Mouse (Mus musculus) brain, embryonic 14.5 days (tissue): Measurements from ENCODE around the gene Plxna2. TPM values are rescaled to one million over a fixed set of nuclear protein-coding genes. Genes with fewer than 3 reads are reported as not detected.

Source experiments
- DNase-seq: peaks from one replicate; pipeline ENCODE4 v3.0.0-alpha.2; 2011; ENCODE audit warnings: low read depth
- CTCF ChIP-seq: fragments of 200-500 bp; IDR thresholded peaks from 2 replicates; pipeline ENCODE4 v1.5.1; 2012; ENCODE audit warnings: inconsistent platforms, mild to moderate bottlenecking, moderate library complexity, borderline replicate concordance; ENCODE audit not compliant: insufficient read depth, insufficient read length; ENCODE audit errors: extremely low read depth
- POLR2A ChIP-seq: fragments of 200-500 bp; IDR thresholded peaks from 2 replicates; pipeline ENCODE4 v1.6.1; 2012; ENCODE audit warnings: mild to moderate bottlenecking, inconsistent platforms, borderline replicate concordance; ENCODE audit not compliant: poor library complexity, insufficient read depth, insufficient read length, severe bottlenecking; ENCODE audit errors: extremely low read depth
- polyA plus RNA-seq: library from polyadenylated mRNA; depleted of rRNA; stranded (reverse); fragments of >200 nt; gene quantifications from 2 replicates; pipeline ENCODE4 v1.2.3, GENCODE M21; 2012

Gene Plxna2
- polyA plus RNA-seq, 1 experiment = 60.3 TPM

DNA sequence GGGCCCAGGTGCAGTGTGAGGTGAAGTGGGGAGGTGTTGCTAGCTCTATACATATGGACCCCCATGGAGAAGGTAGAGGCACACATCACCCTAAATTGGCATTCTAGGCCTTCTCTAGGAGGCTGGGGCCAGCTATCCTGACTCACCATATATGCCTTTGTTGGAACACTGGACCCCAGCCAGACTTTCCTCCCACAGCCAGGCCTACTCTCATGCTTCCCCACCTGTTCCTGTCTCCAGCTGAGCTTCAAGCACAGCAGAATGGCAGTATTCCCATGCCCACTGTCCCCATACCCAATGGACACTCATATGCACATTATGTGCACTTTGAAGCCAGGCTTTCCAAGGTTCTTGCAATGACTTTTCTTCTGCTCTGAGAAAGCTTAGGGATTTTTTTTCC lies 64.0 kb downstream of the Plxna2 start:
- TF ChIP-seq CTCF (no peak), POLR2A (no peak)
- peak; percentile 50 for DNase-seq

DNA sequence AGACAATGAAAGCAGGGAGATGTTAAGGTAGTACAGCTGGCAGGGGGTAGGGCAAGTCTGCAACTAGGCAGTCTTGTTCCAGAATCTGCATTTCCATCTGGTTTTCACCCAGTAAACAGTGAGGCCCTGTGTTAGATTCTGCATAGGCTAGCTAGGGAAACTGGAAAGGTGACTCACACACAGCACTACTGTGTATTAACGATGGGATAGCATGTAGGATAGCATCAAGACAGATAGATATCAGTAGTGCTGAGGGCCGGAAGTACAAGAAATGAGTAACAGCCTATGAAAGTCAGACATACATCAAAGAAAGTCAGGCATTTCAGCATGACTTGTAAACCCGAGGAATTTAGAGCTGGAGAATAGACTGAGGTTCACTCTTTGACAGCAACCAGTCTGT lies 65.1 kb downstream of the Plxna2 start:
- TF ChIP-seq CTCF (no peak), POLR2A (no peak)
- no peak for DNase-seq

DNA sequence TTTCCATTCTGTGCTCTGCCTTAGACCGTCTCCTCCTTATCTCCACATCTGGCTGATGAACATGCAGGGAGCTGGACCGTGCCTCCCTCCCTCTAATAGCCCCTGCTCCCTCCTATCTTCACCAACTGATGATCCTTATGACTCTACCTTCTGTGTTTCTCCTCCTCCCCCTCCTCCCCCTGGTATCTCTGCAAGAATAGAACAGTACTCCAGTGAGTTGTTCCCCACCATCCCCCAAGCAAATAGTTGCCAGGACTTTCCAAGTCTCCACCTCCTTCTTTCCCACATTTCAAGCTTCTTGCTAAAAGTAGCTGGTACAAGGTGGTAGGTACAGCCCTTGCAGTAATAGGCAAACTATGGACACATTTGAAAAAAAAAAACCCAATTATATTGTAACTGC lies 67.9 kb downstream of the Plxna2 start:
- DNase-seq = no peak
- no peak for TF ChIP-seq CTCF

DNA sequence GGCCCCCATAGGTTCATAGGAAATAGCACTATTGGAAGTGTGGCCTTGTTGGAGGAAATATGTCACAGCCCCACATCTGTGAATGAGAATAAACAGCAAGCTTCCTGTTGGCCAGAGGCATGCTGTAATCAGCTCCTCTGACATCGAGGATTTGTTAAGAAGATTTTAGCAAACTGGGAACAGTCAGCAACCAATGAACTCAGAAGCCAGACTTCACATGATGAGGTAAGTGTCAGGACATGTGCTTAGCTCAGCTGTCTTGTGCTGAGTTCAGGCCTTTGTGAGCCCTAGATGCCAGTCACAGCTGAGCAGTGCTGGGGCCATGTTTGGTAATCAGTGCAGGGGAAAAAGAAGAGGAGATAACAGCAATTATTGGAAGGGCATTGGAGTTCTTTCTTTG lies 69.7 kb downstream of the Plxna2 start:
- TF ChIP-seq CTCF (no peak), POLR2A (no peak)
- peak; percentile 42 for DNase-seq

DNA sequence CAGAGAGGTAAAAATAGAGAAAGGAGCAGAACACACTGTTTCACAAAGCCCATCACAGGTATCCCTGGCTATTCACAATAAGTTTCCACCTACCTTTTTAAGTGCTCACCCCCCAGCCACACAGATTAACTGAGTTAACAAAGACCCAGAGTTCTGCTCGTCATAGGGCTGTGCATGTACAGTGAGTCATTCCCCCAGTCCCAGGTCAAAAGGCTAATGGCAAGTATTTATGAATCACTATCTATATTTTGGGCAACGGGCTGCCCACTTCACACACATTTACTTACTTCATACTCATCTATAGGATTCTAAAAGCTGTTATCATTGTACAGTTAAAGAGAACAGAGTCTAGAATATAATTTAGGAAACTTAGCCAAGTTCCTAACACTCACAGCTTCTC lies 70.1 kb downstream of the Plxna2 start:
- no peak for DNase-seq

DNA sequence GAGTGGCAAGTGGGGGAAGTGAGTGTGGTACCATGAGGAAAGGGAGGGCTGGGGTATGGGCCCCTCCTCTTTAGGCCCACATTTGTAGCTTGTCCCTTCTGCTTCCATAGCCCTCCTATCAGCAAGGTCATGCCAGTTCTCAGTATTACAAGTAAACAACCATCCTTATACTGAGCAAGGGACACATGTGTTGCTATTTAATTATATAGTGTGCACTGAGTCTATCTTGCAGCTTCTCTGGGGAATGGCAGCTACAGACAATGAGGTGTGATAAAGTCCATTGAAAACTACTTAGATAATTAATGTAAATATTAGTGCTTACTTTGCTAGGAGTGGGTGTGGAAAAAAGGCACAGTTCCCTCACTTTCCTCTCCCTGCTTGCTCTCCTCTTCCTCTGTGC lies 75.0 kb downstream of the Plxna2 start:
- DNase-seq = no peak
- TF ChIP-seq CTCF = no peak
- no peak for TF ChIP-seq POLR2A

More for the DNA sequence above, 70.1 kb downstream of the Plxna2 start:
- TF ChIP-seq CTCF = no peak
- TF ChIP-seq POLR2A = no peak

DNA sequence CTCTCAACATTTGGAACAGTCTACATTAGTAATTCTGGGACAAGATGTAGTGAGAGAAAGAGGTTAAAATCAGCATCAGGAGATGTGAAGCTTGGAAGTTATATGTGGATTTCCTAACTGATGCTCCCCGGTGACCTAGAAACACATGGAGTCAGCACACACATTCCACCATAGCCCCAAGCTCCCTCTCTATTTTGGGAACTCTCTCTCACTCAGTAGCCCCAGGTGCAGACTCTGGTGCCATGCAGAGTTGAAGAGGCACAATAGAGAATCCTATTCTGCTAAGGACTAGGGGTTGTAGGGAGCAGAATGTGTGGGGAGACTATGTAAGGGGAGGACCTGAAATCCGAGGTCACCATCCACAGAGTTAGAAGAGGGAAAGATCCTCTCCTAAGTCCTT lies 75.5 kb downstream of the Plxna2 start:
- TF ChIP-seq POLR2A = no peak
- DNase-seq = no peak

DNA sequence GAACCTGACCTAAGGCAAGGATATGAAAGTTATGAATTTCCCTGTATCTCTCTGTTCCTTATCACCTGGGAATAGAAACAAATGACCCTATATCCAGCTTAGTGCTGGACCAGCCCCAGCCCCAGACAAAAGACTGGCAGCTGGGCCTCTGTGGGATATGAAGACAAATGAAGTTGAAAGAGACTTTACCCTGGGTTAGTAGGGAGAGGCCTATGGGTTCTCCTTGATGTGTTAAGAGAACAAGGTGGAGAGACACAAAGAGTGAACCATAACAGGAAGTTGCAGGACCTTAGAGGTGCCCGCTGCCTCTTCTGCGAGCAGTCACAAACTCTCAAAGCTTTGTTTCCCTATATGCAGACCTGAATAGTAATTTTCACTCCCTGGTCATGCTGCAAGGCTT lies 76.8 kb downstream of the Plxna2 start:
- DNase-seq = no peak
- no peak for TF ChIP-seq POLR2A
- no peak for TF ChIP-seq CTCF

DNA sequence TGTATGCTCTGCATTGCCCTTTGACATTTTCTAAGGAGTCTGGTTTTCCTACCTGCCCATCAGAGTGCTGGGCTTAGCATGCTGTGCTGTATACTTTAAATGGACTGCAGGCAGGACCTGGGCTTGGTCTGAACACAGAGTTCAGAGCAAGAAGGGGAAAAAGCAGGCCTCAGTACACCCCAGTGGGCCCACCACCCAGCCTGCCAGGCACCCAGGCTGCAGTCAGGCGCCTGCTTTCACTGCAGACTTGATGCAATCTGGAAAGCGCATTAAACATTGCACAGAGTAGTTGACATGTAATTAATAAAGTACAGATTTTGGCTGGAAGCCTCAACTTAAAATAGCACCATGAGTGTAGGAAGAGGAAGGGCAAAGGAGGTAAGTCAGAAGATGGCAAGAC lies 79.4 kb downstream of the Plxna2 start:
- DNase-seq = no peak
- TF ChIP-seq CTCF = no peak
- no peak for TF ChIP-seq POLR2A

DNA sequence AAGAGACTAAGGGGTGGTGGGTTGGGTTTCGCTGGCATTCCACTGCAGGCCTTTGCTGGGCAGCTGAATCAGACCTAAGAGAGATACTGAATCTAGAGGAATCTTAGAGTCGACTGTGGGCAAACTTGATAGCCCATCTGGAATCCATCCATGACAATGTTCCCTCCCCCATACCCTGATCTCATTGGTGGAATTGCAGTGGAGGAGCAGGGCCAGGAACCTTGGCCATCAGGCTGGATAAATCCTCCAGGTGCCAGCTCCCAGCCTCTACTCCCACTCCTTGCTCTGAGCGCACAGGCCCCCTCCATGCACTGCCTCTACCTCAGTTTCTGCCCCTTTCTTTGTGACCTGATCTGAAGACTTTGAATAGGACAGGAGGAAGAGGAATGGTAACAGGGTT lies 81.3 kb downstream of the Plxna2 start:
- no peak for TF ChIP-seq CTCF
- no peak for TF ChIP-seq POLR2A
- DNase-seq = no peak

DNA sequence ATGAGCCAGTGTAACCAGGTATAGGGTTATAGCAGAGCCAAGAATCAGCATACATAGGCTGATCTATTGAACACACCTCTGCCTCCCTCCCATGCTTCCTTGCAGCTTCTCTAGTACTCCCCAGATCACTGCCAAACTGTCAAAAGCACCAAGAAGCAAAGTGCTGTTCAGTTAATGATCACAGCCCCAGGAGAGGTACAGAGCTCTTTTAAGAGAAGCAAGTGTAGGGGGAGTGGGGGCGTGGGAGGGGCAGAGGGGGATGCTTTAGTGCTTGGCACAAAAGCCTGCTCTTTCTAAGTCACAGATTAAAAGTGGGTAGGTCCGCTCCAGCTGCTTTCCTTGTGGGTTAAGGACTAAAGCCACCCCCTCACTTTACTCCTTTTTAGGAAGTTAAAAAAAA lies 85.2 kb downstream of the Plxna2 start:
- TF ChIP-seq POLR2A = no peak
- no peak for TF ChIP-seq CTCF
- DNase-seq = peak; percentile 79

DNA sequence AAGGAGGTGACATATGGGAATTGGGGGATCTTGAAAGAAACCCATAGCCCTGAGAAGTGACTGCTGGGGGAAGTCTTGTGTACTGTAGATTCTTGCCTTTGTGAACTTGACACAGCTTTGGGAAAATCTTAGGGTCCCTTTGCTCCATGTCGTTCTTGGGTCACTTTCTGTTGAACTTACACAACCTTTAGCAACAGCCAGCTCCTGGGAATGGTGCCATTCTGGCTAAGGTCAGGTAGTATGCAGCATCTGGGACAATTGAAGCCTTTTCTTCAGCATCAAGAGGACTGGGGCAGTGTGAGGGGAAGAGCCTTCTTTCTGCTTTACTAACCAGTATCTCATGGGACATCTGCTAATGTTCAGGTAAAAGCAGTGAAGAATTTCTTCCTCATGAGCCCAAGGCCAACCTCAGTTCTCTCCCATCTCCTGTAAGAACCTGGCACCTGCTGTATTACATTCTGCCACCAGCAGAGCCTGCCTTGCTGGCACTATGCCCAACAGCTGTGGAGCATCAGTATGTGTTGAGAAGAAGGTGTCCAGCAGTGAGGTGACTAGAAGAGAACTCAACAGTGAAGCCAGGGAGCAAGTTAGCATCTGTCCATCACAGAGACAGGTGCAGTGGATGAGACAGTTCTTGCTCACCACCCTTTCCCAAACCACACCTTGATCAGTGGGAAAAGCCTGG lies 86.3 kb downstream of the Plxna2 start:
- no peak for TF ChIP-seq POLR2A
- no peak for TF ChIP-seq CTCF
- DNase-seq = no peak

DNA sequence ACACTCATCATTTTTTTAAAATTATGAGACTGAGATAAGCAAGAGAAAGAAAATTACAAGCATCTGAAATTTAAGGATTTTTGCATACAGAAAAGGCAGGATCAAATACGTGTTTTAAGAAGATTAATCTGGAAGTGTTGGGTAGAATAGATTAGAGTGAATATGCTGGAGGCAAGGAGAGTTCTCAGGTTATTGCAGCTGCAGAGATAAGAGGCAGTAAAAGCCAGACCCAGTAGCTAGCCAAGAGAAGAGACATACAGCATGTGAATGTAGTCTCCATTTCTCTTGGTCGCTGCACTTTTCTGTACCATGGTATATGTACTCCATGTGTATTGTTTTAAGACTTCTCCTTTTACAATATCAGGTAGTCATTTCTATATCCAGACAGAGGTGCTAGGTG lies 88.5 kb downstream of the Plxna2 start:
- no peak for TF ChIP-seq POLR2A
- TF ChIP-seq CTCF = no peak
- DNase-seq = no peak

DNA sequence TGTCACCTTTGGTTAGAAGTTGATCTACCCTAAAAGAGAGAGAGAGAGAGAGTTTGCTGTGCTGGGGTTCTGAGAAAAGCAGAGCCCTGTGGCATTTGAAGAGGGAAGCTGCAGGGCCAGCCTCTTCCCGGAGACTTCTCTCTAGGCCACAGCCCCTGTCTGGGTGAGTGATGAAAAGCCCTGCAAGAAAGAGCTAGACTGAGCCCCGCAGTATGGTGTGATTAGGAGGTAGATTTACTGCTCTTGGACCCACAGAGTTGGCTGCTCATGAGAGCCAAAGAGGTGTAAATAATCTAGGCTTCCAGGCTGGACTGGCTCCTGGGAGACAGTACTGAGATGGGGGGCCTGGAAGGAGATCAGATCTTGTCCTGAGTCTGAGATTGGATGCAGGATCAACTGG lies 94.4 kb downstream of the Plxna2 start:
- no peak for TF ChIP-seq CTCF
- TF ChIP-seq POLR2A = no peak
- DNase-seq = no peak
